Mouse (Mus musculus) ovary, postnatal 10 days (tissue): Measurements from ENCODE around the gene Serac1.

ENCODE experiments used
- DNase-seq: peaks from one replicate; pipeline ENCODE4 v3.0.0; 2022; ENCODE audit warnings: low spot score

The Serac1 gene

DNA sequence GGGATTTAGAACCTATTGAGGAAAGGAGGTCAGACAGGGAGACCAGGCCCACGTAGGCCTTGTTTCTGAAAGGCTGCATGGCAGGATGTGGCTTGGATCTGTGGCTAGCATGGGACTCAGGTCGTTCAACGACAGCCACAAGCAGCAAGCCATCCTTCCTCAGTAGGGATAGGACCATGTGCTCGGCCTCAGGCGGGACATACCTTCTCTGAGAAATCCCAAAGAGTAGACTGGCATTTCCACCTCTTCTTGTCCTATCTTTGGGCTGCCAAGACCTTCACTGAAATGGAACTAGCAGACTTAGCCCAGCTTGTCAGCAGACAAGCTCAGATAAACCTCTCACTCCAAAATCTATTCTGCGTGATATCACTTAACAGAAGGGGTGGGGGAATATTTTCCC is 75.9 kb downstream of the Serac1 start:
- DNase-seq = no peak

- DNase-seq = no peak
These were observed 77.0 kb downstream of the Serac1 start for GRCm38 (mm10) chr17:6002563-6002962.

GRCm38 (mm10) chr17:6001836-6002235 is 77.7 kb downstream of the Serac1 start:
- no peak for DNase-seq

- no peak for DNase-seq
These were observed 78.2 kb downstream of the Serac1 start for GRCm38 (mm10) chr17:6001389-6001788.

- no peak for DNase-seq
These were observed 78.6 kb downstream of the Serac1 start for GRCm38 (mm10) chr17:6000864-6001319.

GRCm38 (mm10) chr17:5999039-5999543 is 80.5 kb downstream of the Serac1 start:
- no peak for DNase-seq

DNA sequence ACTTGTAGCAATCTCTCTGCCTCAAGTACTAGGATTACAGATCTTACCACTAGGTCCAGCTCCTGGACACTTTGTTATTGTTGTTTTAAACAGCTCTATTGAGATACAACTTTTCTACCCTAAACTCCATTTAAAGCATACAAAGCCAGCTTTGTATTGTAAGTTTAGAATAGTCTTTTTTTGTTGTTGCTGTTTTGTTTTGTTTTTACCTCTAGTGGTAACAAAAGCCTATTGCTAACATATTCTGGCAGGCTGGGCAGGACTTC is 81.4 kb downstream of the Serac1 start:
- DNase-seq = no peak

DNA sequence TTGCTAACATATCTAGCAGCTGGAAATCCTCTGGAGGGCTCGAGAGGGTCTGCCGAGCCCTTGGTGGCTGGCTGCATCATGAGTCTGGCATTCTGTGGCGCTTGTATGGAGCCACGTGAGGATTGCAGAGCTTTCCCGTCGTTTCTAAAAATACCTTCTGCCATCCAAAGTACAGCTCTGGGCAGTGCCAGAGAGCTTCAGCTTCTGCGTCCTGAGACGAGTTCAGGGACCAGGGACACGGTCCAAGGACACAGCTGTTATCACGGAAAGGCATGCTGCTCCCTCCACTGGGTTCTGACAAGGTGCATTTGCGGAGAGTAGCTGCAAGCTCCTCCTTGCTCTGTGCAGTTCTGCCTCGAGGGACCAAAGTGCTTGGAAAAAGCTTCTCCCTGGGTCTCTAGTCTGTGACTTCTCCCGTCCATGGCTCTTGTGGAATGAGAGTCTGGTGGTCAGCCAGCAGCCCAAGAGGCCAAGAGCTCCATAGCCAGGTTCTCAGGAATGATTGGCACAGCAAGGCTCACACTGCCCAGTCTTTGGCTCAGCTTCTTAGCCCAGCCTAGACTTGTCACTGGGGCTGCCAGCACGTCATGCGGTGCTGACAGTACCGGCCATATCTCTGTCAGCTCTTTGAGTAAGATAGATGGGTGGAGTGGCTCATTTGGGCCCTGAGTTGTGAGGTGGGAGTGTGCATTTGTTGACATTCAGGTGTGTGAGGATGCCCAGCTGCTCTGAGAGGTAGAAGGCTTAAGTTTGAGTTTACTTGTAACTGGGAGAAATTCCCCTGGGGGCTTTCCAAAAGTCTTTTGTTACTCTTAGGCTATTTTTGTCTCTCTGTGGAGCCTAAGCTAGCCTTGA is 81.9 kb downstream of the Serac1 start:
- no peak for DNase-seq

DNA sequence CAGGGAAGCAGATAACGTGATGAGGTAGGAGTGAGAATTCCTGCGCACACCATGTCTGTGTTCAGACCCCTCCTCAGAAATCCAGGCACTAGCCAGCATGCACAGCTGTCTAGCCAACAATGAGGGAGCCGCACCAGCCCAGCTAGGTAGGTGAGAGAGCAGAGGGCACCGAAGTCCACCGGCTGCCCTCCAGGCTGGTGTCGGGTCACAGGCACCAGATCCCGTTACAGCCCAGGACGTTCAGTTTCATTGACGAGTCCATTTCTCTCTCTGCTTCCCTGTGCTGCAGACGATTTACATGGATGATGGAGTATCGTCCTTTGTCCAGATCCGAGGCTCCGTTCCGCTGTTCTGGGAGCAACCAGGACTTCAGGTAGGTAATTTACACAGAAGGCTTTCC is 83.0 kb downstream of the Serac1 start:
- DNase-seq = no peak

DNA sequence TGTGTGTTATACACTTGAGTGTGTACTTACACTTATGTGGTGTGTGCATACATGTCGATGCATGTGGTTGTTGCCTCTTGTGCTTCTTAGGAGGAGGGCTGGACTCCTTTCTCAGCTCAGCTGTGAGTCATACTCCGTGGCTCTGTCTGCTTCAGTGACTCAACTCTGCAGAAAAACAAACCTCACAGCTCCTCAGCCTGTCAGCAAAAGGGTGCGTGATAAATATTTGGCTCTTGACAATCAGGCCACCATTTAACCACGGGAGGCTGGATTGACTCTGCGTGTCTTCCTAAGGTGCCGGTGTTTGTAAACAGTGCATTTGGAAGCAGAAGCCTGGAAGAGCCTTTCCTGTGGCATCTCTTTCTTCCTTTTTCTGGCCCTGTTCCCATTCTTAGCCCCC is 84.9 kb downstream of the Serac1 start:
- DNase-seq = no peak

- DNase-seq = no peak
These were observed 85.8 kb downstream of the Serac1 start for GRCm38 (mm10) chr17:5993581-5994260.

- DNase-seq = no peak
These were observed 86.5 kb downstream of the Serac1 start for GRCm38 (mm10) chr17:5992866-5993580.
